In the genomic region with DNA sequence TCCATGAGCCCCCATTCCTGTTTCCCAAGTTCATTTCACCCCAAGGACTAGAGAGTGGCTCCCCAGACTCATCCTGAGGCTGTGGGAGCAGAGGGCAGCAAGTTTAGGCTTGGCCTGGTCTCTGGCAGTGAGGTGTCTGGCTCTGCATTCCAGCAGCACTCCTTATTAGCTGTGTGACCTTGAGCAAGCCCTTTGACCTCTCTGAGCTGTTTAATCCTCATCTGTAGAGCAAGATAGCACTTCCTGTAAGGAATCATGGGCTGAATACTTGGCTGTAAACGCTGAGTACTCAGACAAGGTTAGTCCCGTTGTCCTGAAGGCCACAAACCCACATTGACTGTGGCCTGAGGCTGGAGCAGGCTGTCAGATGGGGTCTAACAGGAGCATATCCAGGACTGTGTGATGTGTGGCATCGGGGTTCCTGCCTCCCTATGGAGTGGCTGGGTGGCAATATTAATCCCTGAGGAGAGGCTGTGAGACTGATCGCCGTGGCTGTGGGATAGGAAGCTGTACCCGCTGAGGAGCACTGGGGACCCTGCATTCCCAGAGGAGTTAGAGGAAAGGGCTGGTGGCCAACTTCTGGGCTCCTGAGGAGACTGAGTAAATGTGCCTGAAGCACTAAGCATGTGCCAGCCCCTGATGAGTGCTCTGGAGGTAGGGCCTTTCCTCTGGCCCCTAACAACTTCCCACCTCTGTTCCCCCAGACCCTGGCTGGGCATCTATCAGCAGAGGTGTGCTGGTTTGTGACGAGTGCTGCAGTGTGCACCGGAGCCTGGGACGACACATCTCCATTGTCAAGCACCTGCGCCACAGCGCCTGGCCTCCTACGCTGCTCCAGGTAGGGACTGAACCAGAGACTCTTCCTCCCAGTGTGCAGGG, we compare ENCODE assay signal across 8 mouse cellular contexts. TPM values are rescaled to one million over a fixed set of nuclear protein-coding genes. Genes with fewer than 3 reads are reported as not detected.
DNase-seq lines count a peak whose midpoint lies in the region; ATAC-seq lines count a peak whose summit lies in the region.

No protein-coding gene starts in this region.

- no peak for ATAC-seq in heart, embryonic 14.5 days (ENCODE audit: insufficient number of reproducible peaks, insufficient read depth, low FRiP score, low read depth)
- no peak for ATAC-seq in embryonic facial prominence, embryonic 11.5 days (replicated peaks; ENCODE audit: insufficient number of reproducible peaks, low FRiP score, low TSS enrichment, low read depth)
- ATAC-seq in limb, embryonic 12.5 days (ENCODE audit: insufficient number of reproducible peaks, insufficient read depth, low FRiP score, low TSS enrichment, low read depth), result no peak

- H3K4me3 ChIP-seq in heart, embryonic 14.5 days (ENCODE audit: control insufficient read depth in 1 of 2, insufficient read depth in 1 of 2, low read depth in 1 of 2, low read length in 2 of 2), result no peak overlapping the region
- H3K4me3 ChIP-seq in embryonic facial prominence, embryonic 11.5 days (ENCODE audit: low read depth, low read length), result no peak overlapping the region
- H3K4me3 ChIP-seq in limb, embryonic 12.5 days (replicated peaks), result no peak overlapping the region

- H3K27me3 ChIP-seq in heart, embryonic 14.5 days (ENCODE audit: control insufficient read depth, insufficient read depth, low read length), result no peaks in the 10 kb centered on the region
- no peaks in the 10 kb centered on the region for H3K27me3 ChIP-seq in embryonic facial prominence, embryonic 11.5 days (ENCODE audit: control insufficient read depth, insufficient read depth, low read length)
- H3K27me3 ChIP-seq in limb, embryonic 12.5 days, result no peaks in the 10 kb centered on the region

- H3K9me3 ChIP-seq in heart, embryonic 14.5 days (ENCODE audit: control insufficient read depth, low read length), result no peaks in the 10 kb centered on the region
- H3K9me3 ChIP-seq in embryonic facial prominence, embryonic 11.5 days (replicated peaks; ENCODE audit: control insufficient read depth, low read length), result no peaks in the 10 kb centered on the region
- no peaks in the 10 kb centered on the region for H3K9me3 ChIP-seq in limb, embryonic 12.5 days

- H3K4me1 ChIP-seq in heart, embryonic 14.5 days (ENCODE audit: control insufficient read depth in 2 of 2, insufficient read depth in 2 of 2, low read length in 2 of 2), result peaks cover 24 to 57% of the 10 kb centered on the region in 2 experiments
- H3K4me1 ChIP-seq in embryonic facial prominence, embryonic 11.5 days (ENCODE audit: control insufficient read depth, insufficient read depth, low read length), result peaks cover 8% of the 10 kb centered on the region
- peaks cover 58% of the 10 kb centered on the region for H3K4me1 ChIP-seq in limb, embryonic 12.5 days (replicated peaks)

- no peak for DNase-seq in heart, adult 9 months (ENCODE audit: low spot score in 2 of 2)
- DNase-seq in ES-CJ7 (ENCODE audit: low read depth, low spot score), result peak; percentile 90
- DNase-seq in embryonic facial prominence, embryonic 11.5 days (ENCODE audit: low spot score), result no peak
- DNase-seq in B cell, adult 2 months, result no peak
- DNase-seq in urinary bladder, postnatal 4 days (ENCODE audit: low spot score in 2 of 2), result no peak
- no peak for DNase-seq in urinary bladder, adult 2 months (ENCODE audit: low spot score)

- peak overlapping the region; percentile 65 for H3K9ac ChIP-seq in heart, embryonic 14.5 days (ENCODE audit: low read length)
- H3K9ac ChIP-seq in embryonic facial prominence, embryonic 11.5 days (replicated peaks; ENCODE audit: low read length), result no peak overlapping the region; the same call in 1 of the 2 replicates
- H3K9ac ChIP-seq in limb, embryonic 12.5 days (replicated peaks), result no peak overlapping the region

- 65% methylated on average over 12 of the region's 12 CpGs for WGBS in heart, embryonic 14.5 days
- WGBS in embryonic facial prominence, embryonic 11.5 days, result 57% methylated on average over 12 of the region's 12 CpGs
- 73% methylated on average over 12 of the region's 12 CpGs for WGBS in limb, embryonic 12.5 days

- peaks cover 46% of the 10 kb centered on the region for H3K36me3 ChIP-seq in heart, embryonic 14.5 days (ENCODE audit: control insufficient read depth, insufficient read depth, low read length)
- peaks cover 11% of the 10 kb centered on the region for H3K36me3 ChIP-seq in embryonic facial prominence, embryonic 11.5 days (replicated peaks; ENCODE audit: control insufficient read depth, insufficient read depth, low read depth, low read length)
- peaks cover 46% of the 10 kb centered on the region for H3K36me3 ChIP-seq in limb, embryonic 12.5 days

- H3K4me2 ChIP-seq in heart, embryonic 14.5 days (ENCODE audit: low read length), result peak overlapping the region; percentile 36
- H3K4me2 ChIP-seq in embryonic facial prominence, embryonic 11.5 days (ENCODE audit: low read depth, low read length), result no peak overlapping the region
- H3K4me2 ChIP-seq in limb, embryonic 12.5 days, result no peak overlapping the region

- H3K27ac ChIP-seq in heart, embryonic 14.5 days (replicated peaks in 1 of 2; ENCODE audit: control insufficient read depth in 1 of 2, insufficient read depth in 1 of 2, low read depth in 2 of 2, low read length in 2 of 2), result peak overlapping the region; percentile 77 to 93
- peak overlapping the region; percentile 59 for H3K27ac ChIP-seq in embryonic facial prominence, embryonic 11.5 days (replicated peaks; ENCODE audit: low read depth, low read length)
- peak overlapping the region; percentile 75 for H3K27ac ChIP-seq in limb, embryonic 12.5 days

RNA-seq across cellular contexts. Expression of a gene that starts 5.1 kb away (rescaled TPM):
- polyA plus RNA-seq in heart, embryonic 14.5 days (2014; fragmentation: Nextera tagmentation; extraction: Ambion mirVana), result 13.6 and 15.2 TPM in 2 replicates
- 11.9 and 12.4 TPM in 2 replicates for polyA plus RNA-seq in embryonic facial prominence, embryonic 11.5 days (2014; fragmentation: Nextera tagmentation; extraction: Ambion mirVana)
- 10.2 and 10.3 TPM in 2 replicates for polyA plus RNA-seq in limb, embryonic 12.5 days (2016; fragmentation: Nextera tagmentation; extraction: Ambion mirVana)
- polyA plus RNA-seq in urinary bladder, adult 2 months (2012; rRNA removed), result 24.7 and 37.0 TPM in 2 replicates

RNA-seq across cellular contexts. Expression of a gene that starts 9.0 kb away (rescaled TPM):
- polyA plus RNA-seq in heart, embryonic 14.5 days (2014; fragmentation: Nextera tagmentation; extraction: Ambion mirVana), result 5.1 and 5.2 TPM in 2 replicates
- polyA plus RNA-seq in embryonic facial prominence, embryonic 11.5 days (2014; fragmentation: Nextera tagmentation; extraction: Ambion mirVana), result 7.9 and 8.5 TPM in 2 replicates
- polyA plus RNA-seq in limb, embryonic 12.5 days (2016; fragmentation: Nextera tagmentation; extraction: Ambion mirVana), result 12.9 and 13.1 TPM in 2 replicates
- polyA plus RNA-seq in urinary bladder, adult 2 months (2012; rRNA removed), result 21.8 and 22.3 TPM in 2 replicates

RNA-seq across cellular contexts. Expression of a gene that starts 16.4 kb away (rescaled TPM):
- polyA plus RNA-seq in heart, embryonic 14.5 days (2014; fragmentation: Nextera tagmentation; extraction: Ambion mirVana), result 1.6 and 1.8 TPM in 2 replicates
- 1.9 and 2.8 TPM in 2 replicates for polyA plus RNA-seq in embryonic facial prominence, embryonic 11.5 days (2014; fragmentation: Nextera tagmentation; extraction: Ambion mirVana)
- 1.5 and 2.4 TPM in 2 replicates for polyA plus RNA-seq in limb, embryonic 12.5 days (2016; fragmentation: Nextera tagmentation; extraction: Ambion mirVana)
- 0.71 and 1.1 TPM in 2 replicates for polyA plus RNA-seq in urinary bladder, adult 2 months (2012; rRNA removed)

RNA-seq across cellular contexts. Expression of a gene that starts 17.3 kb away (rescaled TPM):
- 28.7 and 30.0 TPM in 2 replicates for polyA plus RNA-seq in heart, embryonic 14.5 days (2014; fragmentation: Nextera tagmentation; extraction: Ambion mirVana)
- polyA plus RNA-seq in embryonic facial prominence, embryonic 11.5 days (2014; fragmentation: Nextera tagmentation; extraction: Ambion mirVana), result 31.0 and 35.5 TPM in 2 replicates
- polyA plus RNA-seq in limb, embryonic 12.5 days (2016; fragmentation: Nextera tagmentation; extraction: Ambion mirVana), result 49.1 and 53.2 TPM in 2 replicates
- polyA plus RNA-seq in urinary bladder, adult 2 months (2012; rRNA removed), result 20.9 and 21.0 TPM in 2 replicates

RNA-seq across cellular contexts. Expression of a gene that starts 20.5 kb away (rescaled TPM):
- polyA plus RNA-seq in heart, embryonic 14.5 days (2014; fragmentation: Nextera tagmentation; extraction: Ambion mirVana), result not detected in 2 replicates
- 0.14 TPM in 1 of 2 replicates, not detected in the other for polyA plus RNA-seq in embryonic facial prominence, embryonic 11.5 days (2014; fragmentation: Nextera tagmentation; extraction: Ambion mirVana)
- polyA plus RNA-seq in limb, embryonic 12.5 days (2016; fragmentation: Nextera tagmentation; extraction: Ambion mirVana), result not detected in 2 replicates
- not detected in 2 replicates for polyA plus RNA-seq in urinary bladder, adult 2 months (2012; rRNA removed)
